ENCODE assay signal across 8 mouse cellular contexts in genomic region chr2:51145838-51146470, GRCm38 (mm10). TPM values are rescaled to one million over a fixed set of nuclear protein-coding genes. Genes with fewer than 3 reads are reported as not detected.
DNase-seq lines count a peak whose midpoint lies in the region; ATAC-seq and TF ChIP-seq lines count a peak whose summit lies in the region.

No protein-coding gene starts in this region.

- peak overlapping the region; percentile 99 for H3K4me3 ChIP-seq in forebrain, embryonic 13.5 days
- peak overlapping the region; percentile 91 for H3K4me3 ChIP-seq in heart, postnatal 0 days (ENCODE audit: low read depth, low read length)
- H3K4me3 ChIP-seq in lung, embryonic 14.5 days (ENCODE audit: low read depth, low read length), result peak overlapping the region; percentile 87

- H3K27ac ChIP-seq in forebrain, embryonic 13.5 days, result peak overlapping the region; percentile 94
- peak overlapping the region; percentile 96 for H3K27ac ChIP-seq in heart, postnatal 0 days (ENCODE audit: low read depth)
- H3K27ac ChIP-seq in lung, embryonic 14.5 days (ENCODE audit: low read depth), result peak overlapping the region; percentile 92

- TF ChIP-seq EP300 in heart, postnatal 0 days (IDR thresholded peaks at IDR 0.05; ENCODE audit: low read depth), result no peak

- no peaks in the 10 kb centered on the region for H3K9me3 ChIP-seq in forebrain, embryonic 13.5 days (replicated peaks)
- no peaks in the 10 kb centered on the region for H3K9me3 ChIP-seq in heart, postnatal 0 days (replicated peaks; ENCODE audit: control insufficient read depth, low read length)
- H3K9me3 ChIP-seq in lung, embryonic 14.5 days (ENCODE audit: low read depth, low read length), result no peaks in the 10 kb centered on the region

- no peaks in the 10 kb centered on the region for H3K27me3 ChIP-seq in forebrain, embryonic 13.5 days
- 0 out of 2 replicates have a peak, but pooled peaks cover 4% of the 10 kb centered on the region for H3K27me3 ChIP-seq in heart, postnatal 0 days (ENCODE audit: control insufficient read depth, insufficient read depth, low read length)
- H3K27me3 ChIP-seq in lung, embryonic 14.5 days (ENCODE audit: insufficient read depth, low read length), result no peaks in the 10 kb centered on the region

- peaks cover 14% of the 10 kb centered on the region for H3K36me3 ChIP-seq in forebrain, embryonic 13.5 days (ENCODE audit: poor library complexity, severe bottlenecking)
- no peaks in the 10 kb centered on the region for H3K36me3 ChIP-seq in heart, postnatal 0 days (replicated peaks; ENCODE audit: control insufficient read depth, insufficient read depth, low read length)
- H3K36me3 ChIP-seq in lung, embryonic 14.5 days (ENCODE audit: insufficient read depth), result peaks cover 10% of the 10 kb centered on the region; the same call in 1 of the 2 replicates

- TF ChIP-seq CTCF in brain, embryonic 14.5 days (IDR thresholded peaks at IDR 0.05; ENCODE audit: borderline replicate concordance, extremely low read depth, insufficient read depth, insufficient read length), result no peak
- TF ChIP-seq CTCF in heart, postnatal 0 days (IDR thresholded peaks at IDR 0.05; ENCODE audit: low read depth), result no peak
- TF ChIP-seq CTCF in lung, embryonic 14.5 days (IDR thresholded peaks at IDR 0.05; ENCODE audit: low read depth), result no peak

- peaks cover 47% of the 10 kb centered on the region for H3K4me1 ChIP-seq in forebrain, embryonic 13.5 days
- peaks cover 49% of the 10 kb centered on the region for H3K4me1 ChIP-seq in heart, postnatal 0 days (ENCODE audit: control insufficient read depth, insufficient read depth)
- H3K4me1 ChIP-seq in lung, embryonic 14.5 days (ENCODE audit: insufficient read depth), result peaks cover 36% of the 10 kb centered on the region

- no peak for TF ChIP-seq POLR2A in brain, embryonic 14.5 days (IDR thresholded peaks at IDR 0.05; ENCODE audit: borderline replicate concordance, extremely low read depth, insufficient read depth, insufficient read length, poor library complexity, severe bottlenecking)

- 5% methylated on average over 7 of the region's 7 CpGs for WGBS in forebrain, embryonic 13.5 days
- WGBS in heart, postnatal 0 days, result 21% methylated on average over 7 of the region's 7 CpGs
- 11% methylated on average over 7 of the region's 7 CpGs for WGBS in lung, embryonic 14.5 days

- peak overlapping the region; percentile 99 for H3K9ac ChIP-seq in forebrain, embryonic 13.5 days
- peak overlapping the region; percentile 87; the same call in 1 of the 2 replicates for H3K9ac ChIP-seq in heart, postnatal 0 days (replicated peaks; ENCODE audit: low read depth, low read length)
- peak overlapping the region; percentile 75 for H3K9ac ChIP-seq in lung, embryonic 14.5 days

- peak; percentile 13; the same call in 1 of the 2 replicates for ATAC-seq in forebrain, embryonic 13.5 days
- ATAC-seq in heart, postnatal 0 days (ENCODE audit: insufficient read depth, low read depth), result no peak
- ATAC-seq in lung, embryonic 14.5 days (ENCODE audit: insufficient read depth), result peak; percentile 7; the same call in 1 of the 2 replicates

- peak; percentile 62 for DNase-seq in 3134 (ENCODE audit: extremely low read depth, insufficient read length, low spot score)
- DNase-seq in brain, embryonic 14.5 days (ENCODE audit: low read depth), result peak; percentile 92
- DNase-seq in heart, postnatal 0 days (ENCODE audit: low spot score), result peak; percentile 36
- peak; percentile 62 to 73 for DNase-seq in layer of hippocampus, postnatal 10 days (ENCODE audit: low spot score in 2 of 2)
- peak; percentile 86 for DNase-seq in lung, embryonic 14.5 days
- DNase-seq in right cerebral cortex, adult 2 months (ENCODE audit: low spot score in 2 of 2), result peak; percentile 37 to 57
- no peak for DNase-seq in spleen, adult 12 weeks (ENCODE audit: low spot score)

- H3K4me2 ChIP-seq in forebrain, embryonic 13.5 days, result peak overlapping the region; percentile 72
- H3K4me2 ChIP-seq in heart, postnatal 0 days (ENCODE audit: low read depth, low read length), result peak overlapping the region; percentile 92
- peak overlapping the region; percentile 76 for H3K4me2 ChIP-seq in lung, embryonic 14.5 days

RNA-seq across cellular contexts. Expression of gene Rnd3, which starts 3.0 kb away (rescaled TPM):
- polyA plus RNA-seq in brain, embryonic 14.5 days (2012; rRNA removed), result 76.7 and 111 TPM in 2 replicates
- 199 and 207 TPM in 2 replicates for polyA plus RNA-seq in forebrain, embryonic 13.5 days (2015; fragmentation: Nextera tagmentation; extraction: Ambion mirVana)
- total RNA-seq in heart, postnatal 0 days (2014; rRNA removed; ENCODE audit: low replicate concordance), result 12.9 and 15.8 TPM in 2 replicates
- 19.4 and 20.3 TPM in 2 replicates for polyA plus RNA-seq in heart, postnatal 0 days (2015; fragmentation: Nextera tagmentation; extraction: Ambion mirVana)
- 10 to 100 TPM; 26.3 to 27.8 TPM for total RNA-seq in layer of hippocampus, postnatal 10 days (2021)
- polyA plus RNA-seq in lung, embryonic 14.5 days (2014; fragmentation: Nextera tagmentation; extraction: Ambion mirVana), result 69.4 and 69.5 TPM in 2 replicates
